In the genomic region with DNA sequence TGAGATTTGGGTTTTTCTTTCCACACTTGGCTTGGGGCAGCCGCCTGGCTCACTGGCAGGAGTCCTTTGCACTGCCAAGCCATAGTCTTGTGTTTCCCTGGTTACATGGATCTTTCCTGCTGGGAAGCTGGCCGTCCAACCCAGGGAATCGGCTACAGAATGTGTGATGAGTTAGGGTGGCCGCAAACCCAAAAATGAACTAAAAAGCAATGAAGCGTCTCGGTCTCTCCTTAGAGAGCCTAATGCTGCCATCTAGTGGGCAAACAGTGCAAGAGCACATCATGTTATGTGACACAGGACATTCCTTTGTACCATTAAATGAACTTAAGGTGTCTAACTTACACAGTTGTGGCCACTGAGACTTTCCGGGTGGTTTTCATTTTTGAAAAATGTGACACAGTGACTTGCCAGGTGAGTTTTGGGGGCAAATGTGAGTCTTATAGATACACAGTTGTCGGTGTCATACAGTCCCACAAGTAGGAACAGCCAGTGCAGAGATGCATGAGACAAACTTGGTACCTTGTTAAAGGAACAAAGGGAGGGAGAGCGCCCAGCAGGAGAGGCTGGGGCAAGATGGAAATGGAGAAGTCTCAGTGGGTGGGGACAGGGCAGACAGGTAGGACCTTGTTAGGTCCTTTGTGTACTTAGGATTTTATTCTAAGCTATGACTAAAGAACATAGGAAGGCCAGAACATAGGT, we compare ENCODE assay signal across 8 mouse cellular contexts.
DNase-seq lines count a peak whose midpoint lies in the region; ATAC-seq and TF ChIP-seq lines count a peak whose summit lies in the region.

No protein-coding gene starts in this region.

- no peak overlapping the region for H3K4me3 ChIP-seq in embryonic facial prominence, embryonic 13.5 days
- H3K4me3 ChIP-seq in heart, embryonic 12.5 days: no peak overlapping the region
- no peak overlapping the region for H3K4me3 ChIP-seq in kidney, embryonic 16.5 days (ENCODE audit: low read length)
- H3K4me3 ChIP-seq in liver, adult 2 months (ENCODE audit: insufficient read depth, low read depth, low read length): no peak overlapping the region
- no peak overlapping the region for H3K4me3 ChIP-seq in stomach, postnatal 0 days (ENCODE audit: low read depth, low read length)

- ATAC-seq in embryonic facial prominence, embryonic 13.5 days (ENCODE audit: insufficient number of reproducible peaks, insufficient read depth, low FRiP score, low TSS enrichment, low read depth): peak; percentile 52; the same call in 1 of the 2 replicates
- 0 out of 2 replicates have a peak, but pooled peaks have one; percentile 11 for ATAC-seq in heart, embryonic 12.5 days (ENCODE audit: insufficient number of reproducible peaks, low FRiP score)
- ATAC-seq in kidney, embryonic 16.5 days (ENCODE audit: low FRiP score, low TSS enrichment): peak; percentile 41
- no peak; the same call in 1 of the 2 replicates for ATAC-seq in stomach, postnatal 0 days (ENCODE audit: low FRiP score, low TSS enrichment)

- peaks cover 5% of the 10 kb centered on the region for H3K4me1 ChIP-seq in embryonic facial prominence, embryonic 13.5 days
- no peaks in the 10 kb centered on the region for H3K4me1 ChIP-seq in heart, embryonic 12.5 days (replicated peaks)
- no peaks in the 10 kb centered on the region for H3K4me1 ChIP-seq in kidney, embryonic 16.5 days (ENCODE audit: insufficient read depth, low read length)
- H3K4me1 ChIP-seq in liver, adult 2 months (ENCODE audit: control insufficient read depth, insufficient read depth, low read length): no peaks in the 10 kb centered on the region; the same call in 1 of the 2 replicates
- no peaks in the 10 kb centered on the region for H3K4me1 ChIP-seq in stomach, postnatal 0 days (replicated peaks; ENCODE audit: control insufficient read depth, insufficient read depth)

- TF ChIP-seq EP300 in stomach, postnatal 0 days (optimal IDR thresholded peaks at IDR 0.05): no peak

- 27% methylated on average over 9 of the region's 9 CpGs for WGBS in embryonic facial prominence, embryonic 13.5 days
- WGBS in heart, embryonic 12.5 days: 35% methylated on average over 9 of the region's 9 CpGs
- 33% methylated on average over 9 of the region's 9 CpGs for WGBS in kidney, embryonic 16.5 days
- 36% methylated on average over 9 of the region's 9 CpGs for WGBS in liver, adult 2 months
- 34% methylated on average over 9 of the region's 9 CpGs for WGBS in stomach, postnatal 0 days

- H3K4me2 ChIP-seq in embryonic facial prominence, embryonic 13.5 days: peak overlapping the region; percentile 14; the same call in 1 of the 2 replicates
- H3K4me2 ChIP-seq in heart, embryonic 12.5 days: no peak overlapping the region
- no peak overlapping the region for H3K4me2 ChIP-seq in kidney, embryonic 16.5 days (replicated peaks; ENCODE audit: low read depth, low read length)
- no peak overlapping the region for H3K4me2 ChIP-seq in stomach, postnatal 0 days (replicated peaks; ENCODE audit: low read depth)

- H3K27ac ChIP-seq in embryonic facial prominence, embryonic 13.5 days: no peak overlapping the region
- no peak overlapping the region for H3K27ac ChIP-seq in heart, embryonic 12.5 days (ENCODE audit: poor library complexity, severe bottlenecking)
- no peak overlapping the region for H3K27ac ChIP-seq in kidney, embryonic 16.5 days (ENCODE audit: low read length)
- no peak overlapping the region for H3K27ac ChIP-seq in liver, adult 2 months (replicated peaks; ENCODE audit: insufficient read depth, low read depth, low read length)
- H3K27ac ChIP-seq in stomach, postnatal 0 days (replicated peaks): no peak overlapping the region

- no peak for TF ChIP-seq POLR2A in liver, adult 2 months (IDR thresholded peaks at IDR 0.05; ENCODE audit: extremely low read depth, insufficient read depth, low read length)

- no peaks in the 10 kb centered on the region for H3K9me3 ChIP-seq in embryonic facial prominence, embryonic 13.5 days
- H3K9me3 ChIP-seq in heart, embryonic 12.5 days (replicated peaks): no peaks in the 10 kb centered on the region
- H3K9me3 ChIP-seq in kidney, embryonic 16.5 days (ENCODE audit: low read length): no peaks in the 10 kb centered on the region
- H3K9me3 ChIP-seq in stomach, postnatal 0 days (ENCODE audit: control insufficient read depth, low read length): no peaks in the 10 kb centered on the region

- peak; percentile 52 for TF ChIP-seq CTCF in liver, adult 2 months (IDR thresholded peaks at IDR 0.05; ENCODE audit: low read depth, low read length)
- TF ChIP-seq CTCF in stomach, postnatal 0 days (IDR thresholded peaks at IDR 0.05; ENCODE audit: low read depth): peak; percentile 98

- H3K36me3 ChIP-seq in embryonic facial prominence, embryonic 13.5 days: peaks cover 44% of the 10 kb centered on the region
- peaks cover 32% of the 10 kb centered on the region for H3K36me3 ChIP-seq in heart, embryonic 12.5 days
- peaks cover 9% of the 10 kb centered on the region for H3K36me3 ChIP-seq in kidney, embryonic 16.5 days (ENCODE audit: insufficient read depth, low read length)
- H3K36me3 ChIP-seq in liver, adult 2 months (ENCODE audit: control insufficient read depth, insufficient read depth, low read length): peaks cover 13% of the 10 kb centered on the region; the same call in 1 of the 2 replicates
- H3K36me3 ChIP-seq in stomach, postnatal 0 days (ENCODE audit: control insufficient read depth, insufficient read depth, low read length): peaks cover 10% of the 10 kb centered on the region; the same call in 1 of the 2 replicates

- H3K79me2 ChIP-seq in liver, adult 2 months (ENCODE audit: control insufficient read depth, insufficient read depth, low read length): no peaks in the 10 kb centered on the region

- H3K9ac ChIP-seq in embryonic facial prominence, embryonic 13.5 days: no peak overlapping the region
- no peak overlapping the region for H3K9ac ChIP-seq in heart, embryonic 12.5 days
- H3K9ac ChIP-seq in kidney, embryonic 16.5 days (replicated peaks; ENCODE audit: low read length): no peak overlapping the region
- no peak overlapping the region for H3K9ac ChIP-seq in liver, adult 2 months (ENCODE audit: low read depth, low read length)
- no peak overlapping the region for H3K9ac ChIP-seq in stomach, postnatal 0 days (ENCODE audit: low read length)

- peak; percentile 84 for DNase-seq in CD4-positive, CD25-positive, alpha-beta regulatory T cell, adult 2 months (ENCODE audit: low read depth, low spot score)
- DNase-seq in adrenal gland, postnatal 36 days: peak; percentile 55 to 66
- peak; percentile 45 for DNase-seq in liver, adult 2 months (ENCODE audit: extremely low read depth, low read depth, low spot score)
- DNase-seq in neural tube, embryonic 10.5 days (ENCODE audit: extremely low spot score, low spot score): peak; percentile 76
- peak; percentile 61 for DNase-seq in stomach, postnatal 0 days (ENCODE audit: low spot score)

- H3K27me3 ChIP-seq in embryonic facial prominence, embryonic 13.5 days: no peaks in the 10 kb centered on the region
- no peaks in the 10 kb centered on the region for H3K27me3 ChIP-seq in heart, embryonic 12.5 days (replicated peaks)
- H3K27me3 ChIP-seq in kidney, embryonic 16.5 days (ENCODE audit: insufficient read depth, low read length): no peaks in the 10 kb centered on the region
- H3K27me3 ChIP-seq in liver, adult 2 months (ENCODE audit: control insufficient read depth, insufficient read depth, low read length): no peaks in the 10 kb centered on the region
- H3K27me3 ChIP-seq in stomach, postnatal 0 days (ENCODE audit: control insufficient read depth, insufficient read depth, low read length): no peaks in the 10 kb centered on the region
